Mouse (Mus musculus): ENCODE data around the gene Crebl2. TPM values are rescaled to one million over a fixed set of nuclear protein-coding genes. Genes with fewer than 3 reads are reported as not detected.

Crebl2 gene
- polyA plus RNA-seq, 1 experiment from 2014 or later = 2.6 TPM

GRCm38 (mm10) chr6:134834585-134835251, 4.8 kb downstream of the Crebl2 start:
- Histone ChIP-seq H3K4me3 (no peak overlapping the region), H3K4me1 (peaks cover 6% of the 10 kb centered on the region; the same call in 1 of the 2 replicates), H3K9me3 (replicated peaks) (no peaks in the 10 kb centered on the region), H3K36me3 (ENCODE audit: poor library complexity, severe bottlenecking) (no peaks in the 10 kb centered on the region), H3K9ac (no peak overlapping the region), H3K27ac (no peak overlapping the region), H3K27me3 (0 out of 2 replicates have a peak, but pooled peaks cover 3% of the 10 kb centered on the region), H3K4me2 (no peak overlapping the region)
- WGBS = 70% methylated on average over 9 of the region's 9 CpGs
- ATAC-seq = no peak

DNA sequence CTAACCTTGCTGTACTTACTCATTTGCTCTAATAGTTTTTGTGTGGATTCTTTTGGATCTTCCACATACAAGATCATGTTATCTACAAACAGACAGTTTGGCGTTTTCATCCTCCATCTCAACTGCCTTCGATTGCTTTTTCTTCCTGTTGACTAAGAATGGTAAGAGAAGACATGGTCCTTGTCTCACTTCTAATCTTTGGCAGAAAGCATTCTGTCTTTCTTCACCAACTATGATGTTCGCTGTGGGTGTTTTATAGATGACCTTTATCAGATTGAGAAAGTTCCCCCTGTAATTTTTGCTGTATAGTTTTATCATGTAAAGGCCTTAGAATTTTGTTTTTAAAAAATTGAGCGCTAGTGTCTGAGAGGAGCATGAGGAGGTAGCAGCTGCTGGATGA, 8.2 kb downstream of the Crebl2 start:
- Histone ChIP-seq H3K4me1 (no peaks in the 10 kb centered on the region), H3K9me3 (replicated peaks) (no peaks in the 10 kb centered on the region), H3K4me2 (no peak overlapping the region), H3K36me3 (ENCODE audit: poor library complexity, severe bottlenecking) (no peaks in the 10 kb centered on the region), H3K27me3 (no peaks in the 10 kb centered on the region), H3K9ac (no peak overlapping the region), H3K4me3 (no peak overlapping the region), H3K27ac (no peak overlapping the region)
- 90% methylated on average over 4 of the region's 4 CpGs for WGBS
- no peak for ATAC-seq

GRCm38 (mm10) chr6:134840346-134840745, 10.4 kb downstream of the Crebl2 start:
- no peak for ATAC-seq
- no peak overlapping the region for H3K4me3 ChIP-seq
- WGBS = 88% methylated on average over 2 of the region's 2 CpGs

DNA sequence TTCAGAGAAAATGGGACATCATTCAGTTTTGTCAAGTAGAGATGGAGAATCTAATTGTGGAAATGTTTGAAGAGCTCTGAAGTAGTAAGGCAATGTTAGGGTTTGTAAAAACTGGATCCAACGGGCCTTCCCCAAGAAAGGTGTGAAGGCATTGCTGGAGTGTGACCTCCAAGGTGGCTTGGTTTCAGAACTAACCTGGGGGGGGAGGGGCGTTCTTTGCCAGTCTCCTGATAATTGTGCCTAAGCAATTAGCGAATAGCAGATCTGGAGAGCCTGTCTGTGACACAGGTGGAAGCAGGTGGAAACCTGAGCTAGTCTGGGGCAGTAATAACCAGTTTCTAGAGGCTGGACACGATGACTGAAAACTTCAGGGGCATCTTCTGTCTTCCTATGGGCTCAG, 15.8 kb downstream of the Crebl2 start:
- no peaks in the 10 kb centered on the region for H3K4me1 ChIP-seq
- H3K36me3 ChIP-seq (ENCODE audit: poor library complexity, severe bottlenecking) = no peaks in the 10 kb centered on the region
- no peak overlapping the region for H3K4me2 ChIP-seq
- no peak overlapping the region for H3K27ac ChIP-seq
- H3K9ac ChIP-seq = no peak overlapping the region
- H3K9me3 ChIP-seq (replicated peaks) = no peaks in the 10 kb centered on the region
- no peak for ATAC-seq
- no peak overlapping the region for H3K4me3 ChIP-seq
- no peaks in the 10 kb centered on the region for H3K27me3 ChIP-seq
- WGBS = 87% methylated on average over 4 of the region's 4 CpGs

More at GRCm38 (mm10) chr6:134840346-134840745, 10.4 kb downstream of the Crebl2 start:
- Histone ChIP-seq H3K36me3 (ENCODE audit: poor library complexity, severe bottlenecking) (no peaks in the 10 kb centered on the region), H3K9me3 (replicated peaks) (no peaks in the 10 kb centered on the region), H3K4me2 (no peak overlapping the region), H3K4me1 (no peaks in the 10 kb centered on the region), H3K9ac (no peak overlapping the region), H3K27ac (no peak overlapping the region), H3K27me3 (no peaks in the 10 kb centered on the region)

DNA sequence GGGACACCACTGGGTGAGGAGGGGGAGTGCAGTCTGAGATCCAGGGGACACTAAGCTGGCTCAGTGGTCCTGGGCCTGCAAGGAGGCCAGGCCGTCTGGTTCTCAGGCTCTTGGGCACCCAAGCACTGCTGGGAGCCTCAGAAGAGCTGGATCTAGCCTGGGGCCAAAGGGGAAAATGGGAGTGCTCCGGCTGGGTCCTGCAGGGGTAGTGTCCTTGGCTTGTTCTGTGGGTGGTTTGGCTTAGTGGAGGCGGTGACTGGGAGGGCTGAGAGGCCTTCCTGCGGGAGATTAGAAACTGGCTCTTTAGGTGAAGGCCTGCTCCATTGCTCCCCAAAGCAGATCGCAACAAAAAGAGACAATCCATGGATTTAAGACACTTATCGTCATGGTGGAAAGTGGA, 16.4 kb downstream of the Crebl2 start:
- no peak for ATAC-seq
- Histone ChIP-seq H3K4me2 (no peak overlapping the region), H3K27me3 (no peaks in the 10 kb centered on the region), H3K4me3 (no peak overlapping the region), H3K9ac (no peak overlapping the region), H3K9me3 (replicated peaks) (no peaks in the 10 kb centered on the region), H3K4me1 (no peaks in the 10 kb centered on the region), H3K27ac (no peak overlapping the region), H3K36me3 (ENCODE audit: poor library complexity, severe bottlenecking) (no peaks in the 10 kb centered on the region)
- WGBS = 77% methylated on average over 6 of the region's 6 CpGs

DNA sequence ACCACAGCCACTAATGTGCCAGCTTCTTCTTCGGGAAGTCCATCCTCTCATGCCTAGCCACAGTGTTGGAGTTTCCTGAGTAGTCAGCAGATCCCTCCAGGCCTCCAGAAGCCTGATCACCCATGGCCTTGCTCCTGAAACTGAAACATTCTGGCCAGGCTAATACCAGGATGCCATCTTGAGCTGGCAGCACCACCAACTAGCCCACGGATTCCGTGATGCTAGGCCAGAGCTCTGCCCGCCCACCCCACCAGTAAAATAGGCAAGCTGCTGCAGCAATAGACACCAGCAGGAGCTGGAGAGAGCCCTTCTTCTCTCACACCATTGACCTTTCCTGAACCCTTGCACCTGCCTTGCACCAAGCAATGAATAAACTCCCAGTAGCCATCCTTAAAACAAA, 17.6 kb downstream of the Crebl2 start:
- Histone ChIP-seq H3K36me3 (ENCODE audit: poor library complexity, severe bottlenecking) (no peaks in the 10 kb centered on the region), H3K9me3 (replicated peaks) (no peaks in the 10 kb centered on the region), H3K4me3 (no peak overlapping the region), H3K9ac (no peak overlapping the region), H3K4me2 (no peak overlapping the region), H3K4me1 (no peaks in the 10 kb centered on the region), H3K27me3 (no peaks in the 10 kb centered on the region), H3K27ac (no peak overlapping the region)
- no peak for ATAC-seq
- WGBS = 96% methylated on average over 4 of the region's 4 CpGs

GRCm38 (mm10) chr6:134848197-134848890, 18.4 kb downstream of the Crebl2 start:
- H3K4me2 ChIP-seq = no peak overlapping the region
- H3K27me3 ChIP-seq = no peaks in the 10 kb centered on the region
- no peak overlapping the region for H3K4me3 ChIP-seq
- no peak overlapping the region for H3K27ac ChIP-seq
- no peaks in the 10 kb centered on the region for H3K4me1 ChIP-seq
- no peaks in the 10 kb centered on the region for H3K36me3 ChIP-seq (ENCODE audit: poor library complexity, severe bottlenecking)
- ATAC-seq = no peak
- no peaks in the 10 kb centered on the region for H3K9me3 ChIP-seq (replicated peaks)
- H3K9ac ChIP-seq = no peak overlapping the region
- 80% methylated on average over 5 of the region's 5 CpGs for WGBS

DNA sequence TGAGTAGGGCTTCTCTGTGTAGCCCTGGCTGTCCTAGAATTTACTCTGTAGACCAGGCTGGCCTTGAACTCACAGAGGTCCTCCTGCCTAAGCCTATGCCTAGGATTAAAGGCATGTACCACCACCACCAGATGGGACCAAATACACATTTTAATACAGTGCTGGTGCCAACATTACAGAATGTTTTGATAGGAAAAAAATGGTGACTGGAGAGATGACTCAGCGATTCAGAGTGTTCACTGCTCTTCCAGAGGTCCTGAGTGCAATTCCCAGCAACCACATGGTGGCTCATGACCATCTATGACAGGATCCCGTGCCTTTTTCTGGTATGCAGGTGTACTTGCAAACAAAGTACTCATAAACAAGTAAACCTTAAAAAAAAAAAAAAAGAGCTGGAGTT, 19.5 kb downstream of the Crebl2 start:
- H3K9ac ChIP-seq = no peak overlapping the region
- no peak overlapping the region for H3K27ac ChIP-seq
- no peak overlapping the region for H3K4me3 ChIP-seq
- no peak for ATAC-seq
- no peak overlapping the region for H3K4me2 ChIP-seq
- 84% methylated on average over 2 of the region's 2 CpGs for WGBS
- no peaks in the 10 kb centered on the region for H3K9me3 ChIP-seq (replicated peaks)
- H3K36me3 ChIP-seq (ENCODE audit: poor library complexity, severe bottlenecking) = no peaks in the 10 kb centered on the region
- H3K4me1 ChIP-seq = 0 out of 2 replicates have a peak, but pooled peaks cover 3% of the 10 kb centered on the region
- no peaks in the 10 kb centered on the region for H3K27me3 ChIP-seq

- ATAC-seq = no peak
Observed at GRCm38 (mm10) chr6:134849985-134850384, 20.0 kb downstream of the Crebl2 start.

DNA sequence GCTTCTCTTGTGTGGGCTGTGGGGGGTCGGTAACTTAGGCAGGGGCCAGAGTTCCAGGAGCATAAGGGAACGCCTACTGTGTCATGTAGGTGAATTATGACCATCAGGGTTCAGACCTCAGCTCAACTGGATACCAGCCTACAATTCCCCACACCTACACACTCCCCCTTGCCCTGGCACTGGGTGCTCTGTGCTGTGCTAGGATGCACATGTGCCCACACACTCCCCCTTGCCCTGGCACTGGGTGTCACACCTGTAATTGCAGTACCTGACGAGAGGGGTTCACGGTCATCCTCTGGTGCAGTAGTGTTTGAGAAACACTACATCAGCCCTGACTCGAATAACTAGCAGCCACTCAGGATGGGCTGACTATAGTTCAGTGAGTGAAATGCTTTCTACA, 24.8 kb downstream of the Crebl2 start:
- Histone ChIP-seq H3K9me3 (replicated peaks) (no peaks in the 10 kb centered on the region), H3K36me3 (ENCODE audit: poor library complexity, severe bottlenecking) (peaks cover 8% of the 10 kb centered on the region; the same call in 1 of the 2 replicates), H3K27me3 (no peaks in the 10 kb centered on the region), H3K9ac (no peak overlapping the region), H3K4me2 (no peak overlapping the region), H3K27ac (no peak overlapping the region), H3K4me1 (0 out of 2 replicates have a peak, but pooled peaks cover 3% of the 10 kb centered on the region), H3K4me3 (no peak overlapping the region)
- WGBS = 81% methylated on average over 5 of the region's 5 CpGs
- ATAC-seq = 0 out of 2 replicates have a peak, but pooled peaks have one; percentile 24

More at GRCm38 (mm10) chr6:134849985-134850384, 20.0 kb downstream of the Crebl2 start:
- Histone ChIP-seq H3K4me1 (0 out of 2 replicates have a peak, but pooled peaks cover 3% of the 10 kb centered on the region), H3K27me3 (no peaks in the 10 kb centered on the region), H3K4me2 (no peak overlapping the region), H3K27ac (no peak overlapping the region), H3K9me3 (replicated peaks) (no peaks in the 10 kb centered on the region), H3K9ac (no peak overlapping the region), H3K4me3 (no peak overlapping the region), H3K36me3 (ENCODE audit: poor library complexity, severe bottlenecking) (no peaks in the 10 kb centered on the region)
- 86% methylated on average over 3 of the region's 3 CpGs for WGBS

DNA sequence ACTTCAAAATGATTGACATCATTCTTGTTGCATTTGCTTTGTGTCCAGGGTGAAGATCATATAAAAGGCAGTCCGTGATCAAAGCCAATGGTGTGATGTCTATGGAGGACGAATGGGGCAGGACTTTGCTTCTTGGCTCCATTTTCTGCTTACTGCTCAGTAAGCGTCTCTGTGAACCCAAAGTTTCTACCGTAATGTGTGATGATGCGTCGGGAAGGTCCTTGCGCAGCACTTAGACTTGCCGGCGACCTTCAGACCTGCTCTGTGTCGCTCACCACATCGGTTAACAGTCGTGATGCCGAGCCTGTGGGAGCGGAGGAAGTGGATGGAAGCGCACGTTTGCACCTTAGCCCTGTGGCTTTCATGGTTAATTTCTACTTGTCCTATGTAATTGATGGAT, 26.0 kb downstream of the Crebl2 start:
- ATAC-seq = no peak
- H3K9ac ChIP-seq = no peak overlapping the region
- H3K9me3 ChIP-seq (replicated peaks) = no peaks in the 10 kb centered on the region
- no peak overlapping the region for H3K4me2 ChIP-seq
- H3K27me3 ChIP-seq = no peaks in the 10 kb centered on the region
- no peak overlapping the region for H3K27ac ChIP-seq
- no peak overlapping the region for H3K4me3 ChIP-seq
- H3K4me1 ChIP-seq = 0 out of 2 replicates have a peak, but pooled peaks cover 3% of the 10 kb centered on the region
- WGBS = 92% methylated on average over 16 of the region's 16 CpGs
- H3K36me3 ChIP-seq (ENCODE audit: poor library complexity, severe bottlenecking) = peaks cover 8% of the 10 kb centered on the region; the same call in 1 of the 2 replicates

GRCm38 (mm10) chr6:134859021-134859420, 29.1 kb downstream of the Crebl2 start:
- ATAC-seq = no peak
- 84% methylated on average over 6 of the region's 6 CpGs for whole genome bisulfite sequencing
- Histone ChIP-seq H3K9me3 (replicated peaks) (no peaks in the 10 kb centered on the region), H3K36me3 (ENCODE audit: poor library complexity, severe bottlenecking) (peaks cover 8% of the 10 kb centered on the region; the same call in 1 of the 2 replicates), H3K4me2 (no peak overlapping the region), H3K27me3 (no peaks in the 10 kb centered on the region), H3K9ac (no peak overlapping the region), H3K4me1 (peaks cover 16% of the 10 kb centered on the region), H3K4me3 (no peak overlapping the region), H3K27ac (no peak overlapping the region)
